Mouse (Mus musculus) midbrain, postnatal 0 days (tissue): ENCODE results near the gene Repin1. TPM values are rescaled to one million over a fixed set of nuclear protein-coding genes. Genes with fewer than 3 reads are reported as not detected.

Experiments
- ATAC-seq: fragments of 200-750 bp; cut with Nextera tagmentation; 2 replicates; pipeline ENCODE4 v1.8.0; 2017; ENCODE audit warnings: moderate number of reproducible peaks, mild to moderate bottlenecking, moderate TSS enrichment, moderate library complexity; ENCODE audit not compliant: low FRiP score
- DNase-seq: peaks from one replicate; pipeline ENCODE4 v3.0.0-alpha.2; 2015; ENCODE audit warnings: low spot score
- H3K27ac ChIP-seq: fragments of 300-500 bp; sonication (generic); 2 replicates; pipeline ENCODE4 v1.5.1; 2014; ENCODE audit warnings: low read depth, mild to moderate bottlenecking, low read length, mixed read lengths
- H3K27me3 ChIP-seq: fragments of 300-500 bp; sonication (generic); 2 replicates; pipeline ENCODE4 v1.6.1; 2014; ENCODE audit warnings: low read length, control low read depth, mixed read lengths; ENCODE audit not compliant: insufficient read depth
- H3K36me3 ChIP-seq: fragments of 300-500 bp; sonication (generic); 2 replicates; pipeline ENCODE4 v1.6.1; 2014; ENCODE audit warnings: low read length, control low read depth, mixed read lengths; ENCODE audit not compliant: insufficient read depth
- H3K4me1 ChIP-seq: fragments of 300-500 bp; sonication (generic); 2 replicates; pipeline ENCODE4 v1.6.1; 2014; ENCODE audit warnings: mild to moderate bottlenecking, control low read depth, antibody characterized with exemption, low read length, mixed read lengths; ENCODE audit not compliant: insufficient read depth
- H3K4me2 ChIP-seq: fragments of 300-500 bp; sonication (generic); 2 replicates; pipeline ENCODE4 v1.6.1; 2014; ENCODE audit warnings: low read depth, mild to moderate bottlenecking, low read length, mixed read lengths; ENCODE audit not compliant: poor library complexity, severe bottlenecking
- H3K4me3 ChIP-seq: fragments of 300-500 bp; sonication (generic); 2 replicates; pipeline ENCODE4 v1.5.1; 2014; ENCODE audit warnings: low read depth, mild to moderate bottlenecking, low read length, moderate library complexity
- H3K9ac ChIP-seq: fragments of 300-500 bp; sonication (generic); replicated peaks from 2 replicates; pipeline ENCODE4 v1.6.1; 2014; ENCODE audit warnings: mild to moderate bottlenecking, low read length, moderate library complexity, mixed read lengths; ENCODE audit not compliant: poor library complexity, severe bottlenecking
- H3K9me3 ChIP-seq: fragments of 300-500 bp; sonication (generic); 2 replicates; pipeline ENCODE4 v1.6.1; 2016; ENCODE audit warnings: low read length, control low read depth
- CTCF ChIP-seq: IDR thresholded peaks from 2 replicates; pipeline ENCODE4 v1.5.1; 2016; ENCODE audit warnings: antibody characterized with exemption, mild to moderate bottlenecking
- WGBS: fragments of 180-500 bp; shearing (Covaris S2); extraction: QIAGEN DNeasy Blood & Tissue Kit; methylation state at CpG from one replicate; pipeline ENCODE4 v1.1.7; 2014; 5-methylcytosine and 5-hydroxymethylcytosine counted together
- polyA plus RNA-seq: library from polyadenylated mRNA; unstranded; fragments of >200 nt; fragmentation: Nextera tagmentation; extraction: Ambion mirVana; gene quantifications from 2 replicates; pipeline ENCODE4 v1.2.1, GENCODE M21; 2015
- total RNA-seq: library from RNA; depleted of rRNA; stranded (reverse); fragments of >200 nt; gene quantifications from 2 replicates; pipeline ENCODE4 v1.2.3, GENCODE M21; 2014

Repin1 gene
- total and polyA plus RNA-seq, 2 experiments from 2014 or later, result 42.8 to 91.5 TPM

DNA sequence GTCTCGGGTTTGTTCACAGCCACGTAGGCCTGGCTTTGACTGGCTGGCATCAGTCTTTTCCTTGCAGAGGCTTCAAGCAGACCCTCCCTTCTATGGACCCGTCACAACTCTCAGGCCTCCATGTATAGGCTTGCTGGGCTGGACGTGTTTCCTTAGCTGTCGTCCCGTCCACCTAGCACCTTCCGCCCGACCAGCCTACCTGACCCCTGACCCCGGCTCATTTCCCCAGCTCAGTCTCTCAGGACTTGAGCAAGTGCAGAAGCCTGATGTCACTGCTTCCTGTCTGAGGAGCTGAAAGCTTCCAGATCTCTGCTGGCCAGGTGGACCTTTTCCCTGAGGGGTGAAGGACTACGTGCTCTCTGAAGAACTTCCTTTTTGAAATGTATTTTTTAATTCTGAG lies 20.4 kb upstream of the Repin1 start:
- H3K4me2 ChIP-seq, result no peak overlapping the region
- peaks cover 5% of the 10 kb centered on the region for H3K36me3 ChIP-seq
- no peak for DNase-seq

DNA sequence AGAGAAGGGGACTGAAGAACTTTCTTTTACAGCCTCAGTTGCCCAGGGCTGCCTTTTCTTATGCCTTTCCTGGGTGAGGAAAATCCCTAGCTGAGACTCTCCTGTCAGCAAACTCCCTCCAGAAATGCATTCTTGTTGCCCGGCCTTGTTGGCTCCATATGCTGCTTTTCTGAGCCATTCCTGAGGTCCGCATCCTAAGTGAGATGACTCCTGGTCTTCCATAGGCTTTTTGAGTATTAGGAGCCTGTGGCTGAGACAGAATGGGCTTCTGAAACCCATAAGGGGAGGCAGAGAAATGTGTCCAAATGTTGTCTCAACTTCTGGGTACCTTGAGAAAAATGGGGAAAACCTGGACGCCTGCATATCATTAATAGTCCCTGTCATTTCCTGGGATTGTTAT lies 19.7 kb upstream of the Repin1 start:
- no peak for TF ChIP-seq CTCF
- Histone ChIP-seq H3K27ac (no peak overlapping the region), H3K4me1 (no peaks in the 10 kb centered on the region), H3K4me3 (no peak overlapping the region), H3K27me3 (no peaks in the 10 kb centered on the region), H3K36me3 (no peaks in the 10 kb centered on the region), H3K9ac (no peak overlapping the region), H3K9me3 (no peaks in the 10 kb centered on the region), H3K4me2 (no peak overlapping the region)
- ATAC-seq, result no peak
- 85% methylated on average over 3 of the region's 3 CpGs for WGBS
- DNase-seq, result no peak

More for the DNA sequence above, 20.4 kb upstream of the Repin1 start:
- TF ChIP-seq CTCF, result no peak
- no peaks in the 10 kb centered on the region for H3K27me3 ChIP-seq
- no peak overlapping the region for H3K27ac ChIP-seq
- no peaks in the 10 kb centered on the region for H3K9me3 ChIP-seq
- WGBS, result 72% methylated on average over 10 of the region's 10 CpGs
- H3K4me1 ChIP-seq, result no peaks in the 10 kb centered on the region
- no peak overlapping the region for H3K9ac ChIP-seq
- no peak for ATAC-seq
- no peak overlapping the region for H3K4me3 ChIP-seq

GRCm38 (mm10) chr6:48578736-48579135 lies 14.9 kb upstream of the Repin1 start:
- Histone ChIP-seq H3K4me3 (no peak overlapping the region), H3K9me3 (no peaks in the 10 kb centered on the region), H3K9ac (no peak overlapping the region), H3K27me3 (no peaks in the 10 kb centered on the region), H3K4me1 (no peaks in the 10 kb centered on the region), H3K27ac (no peak overlapping the region), H3K36me3 (no peaks in the 10 kb centered on the region), H3K4me2 (no peak overlapping the region)
- 75% methylated on average over 5 of the region's 5 CpGs for WGBS
- ATAC-seq, result no peak
- DNase-seq, result no peak
- TF ChIP-seq CTCF, result no peak

- H3K9me3 ChIP-seq, result no peaks in the 10 kb centered on the region
- ATAC-seq (no peak), DNase-seq (no peak)
- no peaks in the 10 kb centered on the region for H3K36me3 ChIP-seq
- H3K9ac ChIP-seq, result no peak overlapping the region
- no peaks in the 10 kb centered on the region for H3K4me1 ChIP-seq
- no peaks in the 10 kb centered on the region for H3K27me3 ChIP-seq
- H3K4me2 ChIP-seq, result no peak overlapping the region
- H3K27ac ChIP-seq, result no peak overlapping the region
- H3K4me3 ChIP-seq, result no peak overlapping the region
- 38% methylated on average over 5 of the region's 5 CpGs for WGBS
- TF ChIP-seq CTCF, result no peak
Observed at GRCm38 (mm10) chr6:48579215-48579648, 14.5 kb upstream of the Repin1 start.

GRCm38 (mm10) chr6:48581257-48581656 lies 12.4 kb upstream of the Repin1 start:
- DNase-seq, result no peak
- ATAC-seq, result no peak
- Histone ChIP-seq H3K36me3 (no peaks in the 10 kb centered on the region), H3K4me2 (no peak overlapping the region), H3K4me1 (no peaks in the 10 kb centered on the region), H3K9ac (no peak overlapping the region), H3K27ac (no peak overlapping the region), H3K27me3 (no peaks in the 10 kb centered on the region), H3K9me3 (no peaks in the 10 kb centered on the region), H3K4me3 (no peak overlapping the region)
- 20% methylated on average over 3 of the region's 3 CpGs for WGBS
- TF ChIP-seq CTCF, result no peak

DNA sequence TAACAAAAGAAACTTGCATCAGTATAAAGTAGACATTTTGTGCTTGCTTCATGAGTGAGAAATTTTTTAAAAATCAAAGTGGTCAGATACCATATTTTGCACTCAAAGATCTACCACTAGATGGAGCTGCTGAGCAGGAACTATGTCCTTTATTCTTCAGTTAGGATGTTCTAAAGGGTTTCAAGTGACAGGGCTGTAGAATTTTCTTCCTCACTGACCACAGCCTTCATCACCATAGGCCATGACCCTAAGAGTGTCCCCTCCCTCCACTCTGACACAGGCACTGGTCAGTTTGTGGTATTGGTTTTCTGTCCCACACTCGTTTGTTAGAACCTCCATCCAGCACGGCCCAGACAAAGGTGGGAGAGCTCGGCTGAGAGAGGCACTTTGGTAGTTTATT lies 11.6 kb upstream of the Repin1 start:
- H3K9ac ChIP-seq, result no peak overlapping the region
- H3K27ac ChIP-seq, result no peak overlapping the region
- H3K27me3 ChIP-seq, result no peaks in the 10 kb centered on the region
- no peak overlapping the region for H3K4me2 ChIP-seq
- H3K36me3 ChIP-seq, result no peaks in the 10 kb centered on the region
- peak; percentile 88 for TF ChIP-seq CTCF
- H3K4me3 ChIP-seq, result no peak overlapping the region
- DNase-seq (peak; percentile 82), ATAC-seq (peak; percentile 13; the same call in 1 of the 2 replicates)
- H3K4me1 ChIP-seq, result no peaks in the 10 kb centered on the region
- 61% methylated on average over 3 of the region's 3 CpGs for WGBS
- no peaks in the 10 kb centered on the region for H3K9me3 ChIP-seq
